Mouse (Mus musculus) megakaryocyte-erythroid progenitor cell, adult 5-6 weeks (primary cell): ENCODE measurements around the gene Pten. TPM values are rescaled to one million over a fixed set of nuclear protein-coding genes. Genes with fewer than 3 reads are reported as not detected.

ENCODE experiments used
- ATAC-seq: replicated peaks from 2 replicates; pipeline ENCODE4 v1.8.0; 2016; ENCODE audit warnings: mild to moderate bottlenecking, inconsistent platforms; ENCODE audit not compliant: severe bottlenecking, poor library complexity, low FRiP score, low TSS enrichment
- total RNA-seq, 2 experiments: library from RNA; stranded (forward) in 1 of 2; stranded (reverse) in 1 of 2; fragments of 200-1000, 215-1000 nt in 1 of 2; fragments of >200 nt in 1 of 2; fragmentation: Nextera tagmentation in 1 of 2; gene quantifications; 2 replicates each; pipeline ENCODE4 v1.2.3; 2014 to 2017

Pten gene
- total RNA-seq, 2 experiments from 2014 or later: 51.0 to 63.2 TPM

- ATAC-seq: no peak
Measured at GRCm38 (mm10) chr19:32873904-32874637, 116.8 kb downstream of the Pten start.

Other genes starting within 250 kb of the Pten start
- gene Papss2, start 161.7 kb upstream of the Pten start, total RNA-seq (2014; fragmentation: Nextera tagmentation): 0.82 and 0.96 TPM in 2 replicates
- gene Papss2, start 161.7 kb upstream of the Pten start, total RNA-seq (2017): 0.38 and 0.61 TPM in 2 replicates
- gene Atad1, start 17.7 kb upstream of the Pten start, total RNA-seq (2014; fragmentation: Nextera tagmentation): 31.4 and 49.4 TPM in 2 replicates
- gene Atad1, start 17.7 kb upstream of the Pten start, total RNA-seq (2017): 78.5 and 83.7 TPM in 2 replicates